Mouse (Mus musculus) myocyte (in vitro differentiated cells): ENCODE measurements around the gene Anks1.

Source experiments
- E2F4 ChIP-seq: IDR thresholded peaks from one replicate; pipeline ENCODE4 v1.6.1; 2011; ENCODE audit warnings: mild to moderate bottlenecking, control low read depth, moderate library complexity; ENCODE audit not compliant: insufficient read depth
- MAX ChIP-seq: IDR thresholded peaks from one replicate; pipeline ENCODE4 v1.6.1; 2011; ENCODE audit warnings: low read depth, mild to moderate bottlenecking, control low read depth
- MYOD1 ChIP-seq, 3 experiments: IDR thresholded peaks; one replicate each; pipeline ENCODE4 v1.6.1; 2011; ENCODE audit warnings: control low read depth in 2 of 3, low read depth in 2 of 3, mild to moderate bottlenecking in 2 of 3, moderate library complexity in 1 of 3; ENCODE audit not compliant: insufficient read length in 2 of 3, control insufficient read depth in 1 of 3
- MYOG ChIP-seq, 3 experiments: IDR thresholded peaks; one replicate each; pipeline ENCODE4 v1.6.1; 2011; ENCODE audit warnings: control low read depth in 2 of 3, low read depth in 2 of 3, mild to moderate bottlenecking in 2 of 3; ENCODE audit not compliant: insufficient read length in 2 of 3, control insufficient read depth in 1 of 3, insufficient read depth in 1 of 3
- POLR2A ChIP-seq: IDR thresholded peaks from one replicate; pipeline ENCODE4 v1.6.1; 2011; ENCODE audit warnings: low read depth, mild to moderate bottlenecking, control low read depth, moderate library complexity; ENCODE audit not compliant: insufficient read length
- POLR2AphosphoS2 ChIP-seq: IDR thresholded peaks from one replicate; pipeline ENCODE4 v1.6.1; 2011; ENCODE audit warnings: low read depth, control low read depth; ENCODE audit not compliant: insufficient read length
- REST ChIP-seq: IDR thresholded peaks from one replicate; pipeline ENCODE4 v1.6.1; 2011; ENCODE audit warnings: mild to moderate bottlenecking, control low read depth, moderate library complexity; ENCODE audit not compliant: insufficient read depth, insufficient read length
- TCF12 ChIP-seq: IDR thresholded peaks from one replicate; pipeline ENCODE4 v1.6.1; 2011; ENCODE audit warnings: mild to moderate bottlenecking, control low read depth; ENCODE audit not compliant: poor library complexity, insufficient read depth, severe bottlenecking
- USF1 ChIP-seq: IDR thresholded peaks from one replicate; pipeline ENCODE4 v1.6.1; 2011; ENCODE audit warnings: low read depth, mild to moderate bottlenecking, control low read depth, moderate library complexity

DNA sequence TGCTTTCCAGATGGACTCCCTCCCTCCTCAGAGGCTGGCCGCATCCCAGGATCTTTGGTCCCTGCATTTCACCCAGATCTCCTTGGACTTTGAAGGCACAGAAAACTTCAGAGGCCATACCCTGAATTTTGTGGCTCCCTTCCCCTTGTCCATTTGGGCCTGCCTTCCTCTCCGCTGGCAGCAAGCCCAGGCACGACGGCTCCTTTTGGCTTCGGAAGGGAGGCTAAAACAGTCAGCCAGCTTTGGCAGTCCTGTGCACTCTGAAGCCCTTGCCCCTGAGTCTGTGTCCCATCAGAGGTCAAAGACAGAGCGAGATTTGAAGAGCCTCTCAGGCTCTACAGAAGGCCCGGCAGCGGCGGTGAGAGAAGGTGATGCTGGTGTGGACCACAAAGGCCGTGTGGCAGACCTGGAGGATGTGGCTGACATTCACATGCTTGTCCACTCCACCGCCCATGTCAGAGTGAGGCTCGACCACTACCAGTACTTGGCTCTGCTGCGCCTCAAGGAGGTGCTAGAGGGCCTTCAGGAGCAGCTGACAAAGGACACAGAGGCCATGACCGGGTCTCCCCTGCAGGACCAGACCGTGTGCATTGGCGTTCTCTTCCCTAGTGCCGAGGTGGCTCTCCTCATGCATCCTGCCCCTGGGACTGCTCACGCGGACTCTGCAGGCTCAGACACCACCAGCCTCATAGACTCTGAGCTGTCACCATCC lies 22.5 kb upstream of the Anks1 start:
- TF ChIP-seq POLR2A, result no peak
- TF ChIP-seq E2F4, result no peak
- TF ChIP-seq POLR2AphosphoS2, result no peak
- no peak for TF ChIP-seq MAX
- no peak for TF ChIP-seq MYOD1 (IDR thresholded peaks at IDR 0.05; ENCODE audit: control insufficient read depth in 1 of 3, insufficient read length in 2 of 3, low read depth in 2 of 3)
- no peak for TF ChIP-seq USF1
- no peak for TF ChIP-seq REST
- TF ChIP-seq MYOG (IDR thresholded peaks at IDR 0.05; ENCODE audit: control insufficient read depth in 1 of 3, insufficient read depth in 1 of 3, insufficient read length in 2 of 3, low read depth in 2 of 3), result no peak
- no peak for TF ChIP-seq TCF12
